ENCODE assay signal across 11 mouse cellular contexts in the genomic region with DNA sequence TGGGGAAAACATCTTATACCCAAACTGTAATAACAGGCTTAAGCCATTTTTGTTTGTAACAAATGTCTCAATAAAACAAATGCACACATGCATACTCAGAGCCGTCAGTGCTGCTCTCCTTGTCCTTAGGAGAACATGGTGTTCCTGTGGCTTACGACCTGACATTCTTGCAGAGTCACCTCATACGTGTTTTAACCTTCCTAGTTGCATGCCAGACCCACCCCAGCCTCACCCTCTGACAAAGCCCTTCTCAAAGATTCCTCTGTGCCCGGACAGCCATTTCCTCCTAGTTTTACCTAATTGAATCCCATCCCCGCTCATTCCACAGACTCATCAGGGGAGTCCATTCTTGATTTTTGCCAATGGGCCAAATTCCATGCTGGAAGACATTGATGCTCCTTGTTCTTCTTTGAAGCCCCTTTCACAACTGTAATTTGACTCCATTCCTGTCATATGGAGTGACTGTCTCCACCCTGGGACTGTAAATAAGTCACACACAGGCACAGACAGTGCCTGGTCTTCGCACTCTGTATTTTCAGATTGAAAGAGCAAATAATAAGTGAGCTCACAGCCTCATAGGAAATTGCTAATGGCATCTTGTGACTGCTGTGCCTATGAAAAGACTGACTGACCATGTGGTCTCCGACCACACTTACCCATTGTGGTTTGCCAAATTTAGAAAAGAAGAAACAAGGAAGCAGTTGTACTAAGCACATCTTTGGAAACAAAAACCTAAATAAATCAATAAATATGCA.
A peak's percentile ranks its signal among the peaks of the same experiment; 100 is the strongest.
DNase-seq lines count a peak whose midpoint lies in the region; ATAC-seq lines count a peak whose summit lies in the region.
"Had no signal": no experiment of that assay in that cellular context is flagged by ENCODE, and none has a peak within 500 bp of the region (broad histone marks: within the 10 kb centered on the region; RNA-seq: fewer than 3 reads in every experiment).

No protein-coding gene starts in this region.

- DNase-seq in frontal cortex, postnatal 25 days (ENCODE audit: low spot score in 2 of 2): no peak
- DNase-seq in lung, postnatal 36 days: peak; percentile 34
- DNase-seq in lung, postnatal 14 days: no peak
- no peak for DNase-seq in cerebellum, postnatal 4 days (ENCODE audit: low spot score in 2 of 2)
- no peak for DNase-seq in urinary bladder, postnatal 4 days (ENCODE audit: low spot score in 2 of 2)
- DNase-seq: gastrocnemius, postnatal 10 days; lung, embryonic 14.5 days; thymus, adult 2 months had no signal

- ATAC-seq in frontal cortex, adult (ENCODE audit: low TSS enrichment): peak; percentile 27; the same call in 1 of the 2 replicates
- peak; percentile 87 to 92 for ATAC-seq in hematopoietic stem cell, adult 5-6 weeks (replicated peaks in 1 of 2; ENCODE audit: insufficient read depth in 1 of 2, low FRiP score in 2 of 2, low TSS enrichment in 1 of 2, low read depth in 1 of 2, poor library complexity in 2 of 2, severe bottlenecking in 2 of 2)
- ATAC-seq: midbrain, embryonic 16.5 days had no signal
